Mouse (Mus musculus): ENCODE measurements around the gene Samd1. TPM values are rescaled to one million over a fixed set of nuclear protein-coding genes. Genes with fewer than 3 reads are reported as not detected.
"Not testable (repeated sequence)": the region's sequence is repeated elsewhere in the genome, so short reads cannot be mapped to it uniquely, and the experiment has no call there.

Gene Samd1
- polyA plus RNA-seq, 1 experiment from 2014 or later, result 16.5 TPM

DNA sequence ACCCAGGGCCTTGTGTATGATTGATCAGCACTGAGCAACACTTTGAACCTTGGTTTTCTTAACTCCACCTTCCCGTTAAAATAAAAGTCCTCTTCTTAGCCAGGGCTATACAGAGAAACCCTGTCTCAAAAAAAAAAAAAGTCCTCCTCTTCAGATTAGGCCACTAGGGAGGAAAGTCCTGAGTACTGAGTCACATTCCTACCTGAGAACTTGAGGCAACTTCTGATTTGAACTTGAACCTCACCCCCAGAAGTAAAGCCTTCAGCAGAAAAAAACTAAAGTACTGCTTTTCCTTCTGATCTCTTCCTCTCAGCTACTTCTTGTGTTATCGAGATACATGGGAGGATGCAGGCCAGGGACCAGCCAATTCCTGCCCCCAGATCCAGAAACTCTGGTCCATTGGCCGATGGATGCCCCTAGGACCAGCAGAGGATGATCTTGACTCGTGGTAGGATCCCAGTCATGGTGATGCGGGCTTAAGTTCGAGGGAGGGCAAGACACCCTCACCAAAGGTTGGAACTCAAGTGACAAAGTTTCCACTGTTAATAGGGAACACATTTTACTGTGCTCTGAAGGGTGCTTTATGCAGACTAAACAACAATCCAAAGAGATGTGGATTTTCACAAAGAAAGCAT lies 6.3 kb downstream of the Samd1 start:
- H3K9me3 ChIP-seq (ENCODE audit: control insufficient read depth, low read length), result no peaks in the 10 kb centered on the region
- no peak overlapping the region for H3K4me3 ChIP-seq (ENCODE audit: low read depth, low read length)
- H3K4me1 ChIP-seq (ENCODE audit: control insufficient read depth, insufficient read depth, low read length), result peaks cover 17% of the 10 kb centered on the region
- no peak overlapping the region for H3K9ac ChIP-seq (ENCODE audit: low read length)
- ATAC-seq (ENCODE audit: insufficient read depth, low FRiP score, low TSS enrichment) (no peak), DNase-seq (ENCODE audit: low spot score) (no peak)
- H3K36me3 ChIP-seq (ENCODE audit: control insufficient read depth, insufficient read depth, low read length), result peaks cover 2% of the 10 kb centered on the region
- no peak overlapping the region for H3K27ac ChIP-seq (ENCODE audit: low read depth, low read length)
- H3K4me2 ChIP-seq (ENCODE audit: low read depth), result peak overlapping the region; percentile 60; the same call in 1 of the 2 replicates
- peaks cover 20% of the 10 kb centered on the region for H3K27me3 ChIP-seq (ENCODE audit: control insufficient read depth, insufficient read depth, low read length)
- 78% methylated on average over 6 of the region's 6 CpGs for WGBS

- Histone ChIP-seq H3K27ac (ENCODE audit: low read depth, low read length) (no peak overlapping the region), H3K9ac (ENCODE audit: low read length) (peak overlapping the region; percentile 49), H3K4me3 (ENCODE audit: low read depth, low read length) (peak overlapping the region; percentile 41), H3K4me1 (ENCODE audit: control insufficient read depth, insufficient read depth, low read length) (peaks cover 9% of the 10 kb centered on the region), H3K27me3 (ENCODE audit: control insufficient read depth, insufficient read depth, low read length) (peaks cover 20% of the 10 kb centered on the region), H3K4me2 (ENCODE audit: low read depth) (peak overlapping the region; percentile 60), H3K9me3 (ENCODE audit: control insufficient read depth, low read length) (no peaks in the 10 kb centered on the region), H3K36me3 (ENCODE audit: control insufficient read depth, insufficient read depth, low read length) (peaks cover 2% of the 10 kb centered on the region; the same call in 1 of the 2 replicates)
- ATAC-seq (ENCODE audit: insufficient read depth, low FRiP score, low TSS enrichment) (peak; percentile 65), DNase-seq (ENCODE audit: low spot score) (peak; percentile 94)
- under 1% methylated on average over 30 of the region's 30 CpGs for WGBS
Observed at GRCm38 (mm10) chr8:84004533-84005201, 7.2 kb downstream of the Samd1 start.

DNA sequence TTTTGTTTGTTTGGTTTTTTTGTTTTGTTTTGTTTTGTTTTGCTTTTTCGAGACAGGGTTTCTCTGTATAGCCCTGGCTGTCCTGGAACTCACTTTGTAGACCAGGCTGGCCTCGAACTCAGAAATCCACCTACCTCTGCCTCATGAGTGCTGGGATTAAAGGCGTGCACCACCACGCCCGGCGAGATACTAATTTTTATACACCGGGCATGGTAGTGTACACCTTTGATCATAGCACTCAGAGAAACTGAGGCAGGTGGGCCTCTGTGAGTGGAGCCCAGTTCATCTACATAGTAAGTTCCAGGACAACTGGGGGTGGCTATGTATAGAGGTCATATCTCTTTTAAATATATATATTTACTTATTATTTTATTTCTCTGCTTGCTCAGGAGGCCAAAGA lies 8.0 kb downstream of the Samd1 start:
- ATAC-seq (ENCODE audit: insufficient read depth, low FRiP score, low TSS enrichment); H3K4me3 ChIP-seq (ENCODE audit: low read depth, low read length); H3K9ac ChIP-seq (ENCODE audit: low read length); H3K36me3 ChIP-seq (ENCODE audit: control insufficient read depth, insufficient read depth, low read length); DNase-seq (ENCODE audit: low spot score); H3K4me2 ChIP-seq (ENCODE audit: low read depth); H3K4me1 ChIP-seq (ENCODE audit: control insufficient read depth, insufficient read depth, low read length); H3K9me3 ChIP-seq (ENCODE audit: control insufficient read depth, low read length); H3K27ac ChIP-seq (ENCODE audit: low read depth, low read length): not testable (repeated sequence)
- H3K27me3 ChIP-seq (ENCODE audit: control insufficient read depth, insufficient read depth, low read length), result peaks cover 19% of the 10 kb centered on the region
- WGBS, result 93% methylated on average over 7 of the region's 7 CpGs

DNA sequence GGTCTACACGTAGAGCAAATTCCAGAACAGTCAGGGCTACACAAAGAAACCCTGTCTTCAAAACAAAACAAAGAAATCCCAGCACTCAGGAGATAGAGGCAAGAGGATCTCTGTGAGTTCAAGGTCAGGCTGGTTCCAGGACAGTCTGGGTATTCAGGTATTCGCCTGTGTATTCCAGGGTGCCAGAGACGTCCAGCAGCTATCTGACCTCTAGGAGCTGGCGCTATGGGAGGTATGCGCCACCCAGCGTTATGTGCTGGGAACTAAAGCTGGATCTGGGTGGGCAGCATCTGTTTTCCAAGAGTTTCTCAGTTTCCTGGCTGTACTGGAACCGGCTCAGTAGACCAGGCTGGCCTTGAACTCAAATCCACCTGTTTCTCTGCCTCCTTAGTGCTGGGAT lies 10.9 kb downstream of the Samd1 start:
- Histone ChIP-seq H3K4me1 (ENCODE audit: control insufficient read depth, insufficient read depth, low read length) (peaks cover 21% of the 10 kb centered on the region), H3K9me3 (ENCODE audit: control insufficient read depth, low read length) (no peaks in the 10 kb centered on the region), H3K27me3 (ENCODE audit: control insufficient read depth, insufficient read depth, low read length) (peaks cover 35% of the 10 kb centered on the region), H3K4me2 (ENCODE audit: low read depth) (no peak overlapping the region), H3K4me3 (ENCODE audit: low read depth, low read length) (no peak overlapping the region), H3K36me3 (ENCODE audit: control insufficient read depth, insufficient read depth, low read length) (no peaks in the 10 kb centered on the region), H3K9ac (ENCODE audit: low read length) (no peak overlapping the region), H3K27ac (ENCODE audit: low read depth, low read length) (no peak overlapping the region)
- 23% methylated on average over 7 of the region's 7 CpGs for WGBS
- DNase-seq (ENCODE audit: low spot score) (peak; percentile 44), ATAC-seq (ENCODE audit: insufficient read depth, low FRiP score, low TSS enrichment) (no peak)

- 2% methylated on average over 11 of the region's 11 CpGs for WGBS
- DNase-seq (ENCODE audit: low spot score) (peak; percentile 86), ATAC-seq (ENCODE audit: insufficient read depth, low FRiP score, low TSS enrichment) (no peak)
- no peaks in the 10 kb centered on the region for H3K36me3 ChIP-seq (ENCODE audit: control insufficient read depth, insufficient read depth, low read length)
- H3K27me3 ChIP-seq (ENCODE audit: control insufficient read depth, insufficient read depth, low read length), result peaks cover 37% of the 10 kb centered on the region
- no peak overlapping the region for H3K4me2 ChIP-seq (ENCODE audit: low read depth)
- no peak overlapping the region for H3K4me3 ChIP-seq (ENCODE audit: low read depth, low read length)
- no peak overlapping the region for H3K9ac ChIP-seq (ENCODE audit: low read length)
- peaks cover 18% of the 10 kb centered on the region for H3K4me1 ChIP-seq (ENCODE audit: control insufficient read depth, insufficient read depth, low read length)
- H3K9me3 ChIP-seq (ENCODE audit: control insufficient read depth, low read length), result no peaks in the 10 kb centered on the region
- H3K27ac ChIP-seq (ENCODE audit: low read depth, low read length), result no peak overlapping the region
Observed at GRCm38 (mm10) chr8:84009876-84010275, 12.4 kb downstream of the Samd1 start.

- Histone ChIP-seq H3K4me3 (ENCODE audit: low read depth, low read length) (peak overlapping the region; percentile 39), H3K36me3 (ENCODE audit: control insufficient read depth, insufficient read depth, low read length) (no peaks in the 10 kb centered on the region), H3K9me3 (ENCODE audit: control insufficient read depth, low read length) (no peaks in the 10 kb centered on the region), H3K9ac (ENCODE audit: low read length) (peak overlapping the region; percentile 44), H3K4me2 (ENCODE audit: low read depth) (peak overlapping the region; percentile 97), H3K27me3 (ENCODE audit: control insufficient read depth, insufficient read depth, low read length) (peaks cover 37% of the 10 kb centered on the region), H3K4me1 (ENCODE audit: control insufficient read depth, insufficient read depth, low read length) (peaks cover 18% of the 10 kb centered on the region), H3K27ac (ENCODE audit: low read depth, low read length) (no peak overlapping the region)
- peak; percentile 26; the same call in 1 of the 2 replicates for ATAC-seq (ENCODE audit: insufficient read depth, low FRiP score, low TSS enrichment)
- peak; percentile 88 for DNase-seq (ENCODE audit: low spot score)
- under 1% methylated on average over 83 of the region's 83 CpGs for WGBS
Observed at GRCm38 (mm10) chr8:84010625-84011611, 13.4 kb downstream of the Samd1 start.

GRCm38 (mm10) chr8:84011705-84012498 lies 14.4 kb downstream of the Samd1 start, which contains the start of gene 2210011C24Rik:
Gene 2210011C24Rik, minus strand, starts transcription at chr8:84012171.
- Histone ChIP-seq H3K36me3 (ENCODE audit: control insufficient read depth, insufficient read depth, low read length) (no peaks in the 10 kb centered on the region), H3K27ac (ENCODE audit: low read depth, low read length) (no peak within 1 kb of the TSS), H3K9ac (ENCODE audit: low read length) (peak within 1 kb of the TSS; percentile 50), H3K4me2 (ENCODE audit: low read depth) (peak within 1 kb of the TSS; percentile 97), H3K27me3 (ENCODE audit: control insufficient read depth, insufficient read depth, low read length) (peaks cover 37% of the 10 kb centered on the region), H3K9me3 (ENCODE audit: control insufficient read depth, low read length) (no peaks in the 10 kb centered on the region), H3K4me3 (ENCODE audit: low read depth, low read length) (peak within 1 kb of the TSS; percentile 39), H3K4me1 (ENCODE audit: control insufficient read depth, insufficient read depth, low read length) (peaks cover 18% of the 10 kb centered on the region)
- DNase-seq (ENCODE audit: low spot score) (no peak), ATAC-seq (ENCODE audit: insufficient read depth, low FRiP score, low TSS enrichment) (0 out of 2 replicates have a peak, but pooled peaks have one; percentile 14)
- WGBS, result 1% methylated on average over 42 of the region's 45 CpGs
